Mouse (Mus musculus) liver, adult 2 months (tissue): ENCODE measurements around the gene Ptpdc1. TPM values are rescaled to one million over a fixed set of nuclear protein-coding genes. Genes with fewer than 3 reads are reported as not detected.

ENCODE experiments used
- DNase-seq: peaks from one replicate; pipeline ENCODE4 v3.0.0-alpha.2; 2011; ENCODE audit warnings: low read depth, low spot score; ENCODE audit errors: extremely low read depth
- H3K27ac ChIP-seq: fragments of 200-500 bp; replicated peaks from 2 replicates; pipeline ENCODE4 v1.5.1; 2012; ENCODE audit warnings: low read depth, mild to moderate bottlenecking, control low read depth, inconsistent platforms, low read length; ENCODE audit not compliant: insufficient read depth
- H3K27me3 ChIP-seq: fragments of 200-500 bp; 2 replicates; pipeline ENCODE4 v1.6.1; 2012; ENCODE audit warnings: mild to moderate bottlenecking, moderate library complexity, low read length, inconsistent platforms; ENCODE audit not compliant: control insufficient read depth, insufficient read depth
- H3K36me3 ChIP-seq: fragments of 200-500 bp; 2 replicates; pipeline ENCODE4 v1.6.1; 2012; ENCODE audit warnings: low read length, inconsistent platforms; ENCODE audit not compliant: control insufficient read depth, insufficient read depth
- H3K4me1 ChIP-seq: fragments of 200-500 bp; 2 replicates; pipeline ENCODE4 v1.6.1; 2011; ENCODE audit warnings: low read length; ENCODE audit not compliant: control insufficient read depth, insufficient read depth
- H3K4me3 ChIP-seq: fragments of 200-500 bp; 2 replicates; pipeline ENCODE4 v1.5.1; 2011; ENCODE audit warnings: low read depth, mild to moderate bottlenecking, control low read depth, low read length, moderate library complexity; ENCODE audit not compliant: insufficient read depth
- H3K79me2 ChIP-seq: fragments of 200-500 bp; 2 replicates; pipeline ENCODE4 v1.6.1; 2012; ENCODE audit warnings: inconsistent platforms, mild to moderate bottlenecking, low read length, moderate library complexity; ENCODE audit not compliant: control insufficient read depth, insufficient read depth
- H3K9ac ChIP-seq: fragments of 200-500 bp; 2 replicates; pipeline ENCODE4 v1.6.1; 2012; ENCODE audit warnings: low read depth, mild to moderate bottlenecking, control low read depth, inconsistent platforms, low read length
- CTCF ChIP-seq: fragments of 200-500 bp; IDR thresholded peaks from 2 replicates; pipeline ENCODE4 v1.5.1; 2011; ENCODE audit warnings: low read depth, low read length, control low read depth
- POLR2A ChIP-seq: fragments of 200-500 bp; IDR thresholded peaks from 2 replicates; pipeline ENCODE4 v1.6.1; 2011; ENCODE audit warnings: low read length, control low read depth; ENCODE audit not compliant: insufficient read depth; ENCODE audit errors: extremely low read depth
- WGBS: fragments of 180-500 bp; shearing (Covaris S2); methylation state at CpG from one replicate; pipeline ENCODE4 v1.1.7; 2018; 5-methylcytosine and 5-hydroxymethylcytosine counted together
- polyA plus RNA-seq: library from polyadenylated mRNA; depleted of rRNA; stranded (reverse); fragments of >200 nt; gene quantifications from 2 replicates; pipeline ENCODE4 v1.2.3, GENCODE M21; 2012
- total RNA-seq: library from RNA; depleted of rRNA; stranded (reverse); fragments of >200 nt; gene quantifications from 2 replicates; pipeline ENCODE4 v1.2.3, GENCODE M21; 2014

Gene Ptpdc1
- total and polyA plus RNA-seq, 2 experiments = 0.32 to 1.3 TPM

- Histone ChIP-seq H3K27ac (no peak overlapping the region), H3K36me3 (no peaks in the 10 kb centered on the region), H3K4me1 (peaks cover 1% of the 10 kb centered on the region; the same call in 1 of the 2 replicates), H3K27me3 (no peaks in the 10 kb centered on the region), H3K9ac (no peak overlapping the region), H3K79me2 (no peaks in the 10 kb centered on the region), H3K4me3 (no peak overlapping the region)
- no peak for TF ChIP-seq POLR2A
- no peak for TF ChIP-seq CTCF
- DNase-seq = no peak
- WGBS = 61% methylated on average over 1 of the region's 1 CpGs
These were observed 69.5 kb downstream of the Ptpdc1 start for GRCm38 (mm10) chr13:48555976-48556375.

- DNase-seq = no peak
- no peaks in the 10 kb centered on the region for H3K27me3 ChIP-seq
- WGBS = 100% methylated on average over 1 of the region's 1 CpGs
- no peaks in the 10 kb centered on the region for H3K36me3 ChIP-seq
- no peak overlapping the region for H3K27ac ChIP-seq
- H3K4me1 ChIP-seq = peaks cover 1% of the 10 kb centered on the region; the same call in 1 of the 2 replicates
- TF ChIP-seq POLR2A (no peak), CTCF (no peak)
- no peaks in the 10 kb centered on the region for H3K79me2 ChIP-seq
- no peak overlapping the region for H3K4me3 ChIP-seq
- H3K9ac ChIP-seq = no peak overlapping the region
These were observed 70.9 kb downstream of the Ptpdc1 start for GRCm38 (mm10) chr13:48554552-48554951.

GRCm38 (mm10) chr13:48553511-48553910 is 72.0 kb downstream of the Ptpdc1 start:
- DNase-seq = no peak
- Histone ChIP-seq H3K79me2 (no peaks in the 10 kb centered on the region), H3K27me3 (no peaks in the 10 kb centered on the region), H3K4me1 (peaks cover 1% of the 10 kb centered on the region; the same call in 1 of the 2 replicates), H3K4me3 (no peak overlapping the region), H3K27ac (no peak overlapping the region), H3K9ac (no peak overlapping the region), H3K36me3 (no peaks in the 10 kb centered on the region)
- 85% methylated on average over 5 of the region's 5 CpGs for WGBS
- no peak for TF ChIP-seq POLR2A
- TF ChIP-seq CTCF = no peak

- peak; percentile 98 for DNase-seq
- Histone ChIP-seq H3K79me2 (no peaks in the 10 kb centered on the region), H3K27me3 (no peaks in the 10 kb centered on the region), H3K9ac (peak overlapping the region; percentile 75), H3K36me3 (no peaks in the 10 kb centered on the region), H3K4me1 (peaks cover 1% of the 10 kb centered on the region; the same call in 1 of the 2 replicates), H3K4me3 (peak overlapping the region; percentile 64), H3K27ac (peak overlapping the region; percentile 59)
- 7% methylated on average over 21 of the region's 21 CpGs for whole genome bisulfite sequencing
- 0 out of 2 replicates have a peak, but pooled peaks have one; percentile 5 for TF ChIP-seq CTCF
- 0 out of 2 replicates have a peak, but pooled peaks have one; percentile 43 for TF ChIP-seq POLR2A
These were observed 73.0 kb downstream of the Ptpdc1 start for GRCm38 (mm10) chr13:48552181-48553090.

- no peaks in the 10 kb centered on the region for H3K27me3 ChIP-seq
- no peaks in the 10 kb centered on the region for H3K36me3 ChIP-seq
- no peak overlapping the region for H3K4me3 ChIP-seq
- WGBS = 88% methylated on average over 5 of the region's 5 CpGs
- TF ChIP-seq CTCF = no peak
- no peak for TF ChIP-seq POLR2A
- no peak overlapping the region for H3K9ac ChIP-seq
- peaks cover 7% of the 10 kb centered on the region; the same call in 1 of the 2 replicates for H3K79me2 ChIP-seq
- H3K4me1 ChIP-seq = peaks cover 8% of the 10 kb centered on the region
- H3K27ac ChIP-seq = no peak overlapping the region
- no peak for DNase-seq
These were observed 77.2 kb downstream of the Ptpdc1 start for GRCm38 (mm10) chr13:48548296-48548695.
